Mouse (Mus musculus) erythroblast, embryonic 14.5 days (primary cell): ENCODE data around the gene Trpm3.

Source experiments
- GATA1 ChIP-seq: IDR thresholded peaks from 2 replicates; pipeline ENCODE4 v1.6.1; 2012; ENCODE audit warnings: low read length, inconsistent platforms, mixed read lengths
- TAL1 ChIP-seq: IDR thresholded peaks from 3 replicates; pipeline ENCODE4 v1.6.1; 2012; ENCODE audit warnings: low read length, inconsistent platforms, mixed read lengths

DNA sequence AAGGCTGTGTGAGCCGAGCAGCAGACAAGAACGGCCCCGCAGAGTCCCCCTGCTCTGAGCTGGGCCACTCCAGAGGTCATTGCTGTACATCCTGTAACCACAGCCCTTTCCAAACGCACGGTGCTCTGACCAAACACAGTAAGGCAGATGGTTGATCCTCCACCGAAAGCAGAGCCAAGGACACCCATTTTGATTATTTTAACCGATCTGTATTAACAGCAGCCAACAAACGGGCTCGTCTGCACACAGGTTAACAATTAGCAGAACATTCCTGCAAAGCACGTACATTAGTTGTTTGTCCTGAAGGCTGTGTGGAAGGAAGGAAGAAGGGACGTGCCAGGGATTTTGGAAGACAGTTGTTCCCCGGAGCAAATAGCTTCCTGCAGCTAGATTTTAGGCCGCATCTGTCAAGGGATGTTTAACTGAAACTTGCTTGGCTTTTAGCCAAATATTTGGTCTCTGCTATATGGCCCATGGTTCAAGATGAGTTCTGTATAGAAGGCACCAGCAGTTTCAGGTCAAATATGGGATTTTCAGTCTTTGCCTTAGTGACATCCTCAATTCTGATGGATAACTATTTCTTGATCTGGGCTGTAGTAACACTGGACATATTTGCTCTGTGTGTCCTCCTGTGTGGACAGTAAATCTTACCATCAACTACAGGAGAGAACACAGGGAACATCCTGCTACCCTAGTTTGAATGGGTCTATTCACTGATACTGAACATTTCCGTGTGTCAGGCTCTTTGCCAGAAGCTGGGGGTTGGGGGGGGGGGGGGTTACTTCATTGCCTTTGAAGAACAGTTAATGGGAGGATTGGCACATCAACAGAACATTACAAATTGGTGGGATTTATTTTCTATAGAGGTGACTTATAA, 800.2 kb downstream of the Trpm3 start:
- TF ChIP-seq TAL1, result no peak
- no peak for TF ChIP-seq GATA1
